Mouse (Mus musculus) kidney, postnatal 36 days (tissue): ENCODE measurements around the gene Atg10.

ENCODE experiments used
- DNase-seq, 2 experiments: peaks; one replicate each; pipeline ENCODE4 v3.0.0; 2021 to 2022; ENCODE audit warnings: mixed read lengths in 2 of 2

The Atg10 gene

GRCm38 (mm10) chr13:90995034-90995629 lies 228.6 kb downstream of the Atg10 start:
- no peak for DNase-seq

GRCm38 (mm10) chr13:90993602-90994001 lies 230.2 kb downstream of the Atg10 start:
- no peak for DNase-seq

GRCm38 (mm10) chr13:90992948-90993347 lies 230.8 kb downstream of the Atg10 start:
- DNase-seq, result no peak

- no peak for DNase-seq
These were observed 235.5 kb downstream of the Atg10 start for GRCm38 (mm10) chr13:90988226-90988625.

GRCm38 (mm10) chr13:90985417-90985816 lies 238.4 kb downstream of the Atg10 start:
- DNase-seq, result no peak

- no peak for DNase-seq
These were observed 239.7 kb downstream of the Atg10 start for GRCm38 (mm10) chr13:90984073-90984472.

- DNase-seq, result no peak
These were observed 242.0 kb downstream of the Atg10 start for GRCm38 (mm10) chr13:90981798-90982197.

GRCm38 (mm10) chr13:90980878-90981674 lies 242.7 kb downstream of the Atg10 start:
- DNase-seq, result no peak

GRCm38 (mm10) chr13:90977057-90977456 lies 246.7 kb downstream of the Atg10 start:
- DNase-seq, result no peak

- DNase-seq, result no peak
These were observed 250.4 kb downstream of the Atg10 start for GRCm38 (mm10) chr13:90973409-90973808.

- no peak for DNase-seq
These were observed 253.3 kb downstream of the Atg10 start for GRCm38 (mm10) chr13:90970259-90971017.

- DNase-seq, result no peak
These were observed 254.8 kb downstream of the Atg10 start for GRCm38 (mm10) chr13:90968940-90969339.

- DNase-seq, result peak; percentile 82 to 94
These were observed 256.3 kb downstream of the Atg10 start for GRCm38 (mm10) chr13:90967422-90967821.

- peak; percentile 76 to 85 for DNase-seq
These were observed 257.8 kb downstream of the Atg10 start for GRCm38 (mm10) chr13:90965996-90966395.

GRCm38 (mm10) chr13:90964511-90964910 lies 259.3 kb downstream of the Atg10 start:
- peak; percentile 62 for DNase-seq

- DNase-seq, result peak; percentile 62 to 67
These were observed 260.7 kb downstream of the Atg10 start for GRCm38 (mm10) chr13:90962836-90963760.

GRCm38 (mm10) chr13:90960591-90960990 lies 263.2 kb downstream of the Atg10 start:
- DNase-seq, result no peak

GRCm38 (mm10) chr13:90958894-90959293 lies 264.9 kb downstream of the Atg10 start:
- DNase-seq, result peak; percentile 9 to 41

- DNase-seq, result no peak
These were observed 284.2 kb downstream of the Atg10 start for GRCm38 (mm10) chr13:90939600-90939999.

GRCm38 (mm10) chr13:90939192-90939591 lies 284.6 kb downstream of the Atg10 start:
- DNase-seq, result no peak

GRCm38 (mm10) chr13:90935852-90936251 lies 287.9 kb downstream of the Atg10 start:
- DNase-seq, result no peak

- DNase-seq, result no peak
These were observed 290.5 kb downstream of the Atg10 start for GRCm38 (mm10) chr13:90933256-90933655.
